Mouse (Mus musculus) forebrain, embryonic 14.5 days (tissue): Measurements from ENCODE around the gene Cd101. TPM values are rescaled to one million over a fixed set of nuclear protein-coding genes. Genes with fewer than 3 reads are reported as not detected.

Experiments used
- ATAC-seq: fragments of 200-750 bp; cut with Nextera tagmentation; 2 replicates; pipeline ENCODE4 v1.8.0; 2017; ENCODE audit warnings: mild to moderate bottlenecking, moderate library complexity
- DNase-seq: peaks from one replicate; pipeline ENCODE4 v3.0.0-alpha.2; 2015; ENCODE audit warnings: low spot score
- H3K27ac ChIP-seq: fragments of 300-500 bp; sonication (generic); 2 replicates; pipeline ENCODE4 v1.5.1; 2014; ENCODE audit warnings: low read depth, mild to moderate bottlenecking, control low read depth, low read length, moderate library complexity
- H3K27me3 ChIP-seq: fragments of 300-500 bp; sonication (generic); replicated peaks from 2 replicates; pipeline ENCODE4 v1.6.1; 2014; ENCODE audit warnings: low read length, control low read depth, mixed read lengths; ENCODE audit not compliant: control insufficient read depth, insufficient read depth
- H3K36me3 ChIP-seq: fragments of 300-500 bp; sonication (generic); 2 replicates; pipeline ENCODE4 v1.6.1; 2014; ENCODE audit warnings: low read length, control low read depth; ENCODE audit not compliant: control insufficient read depth, insufficient read depth
- H3K4me1 ChIP-seq: fragments of 300-500 bp; sonication (generic); 2 replicates; pipeline ENCODE4 v1.6.1; 2014; ENCODE audit warnings: antibody characterized with exemption, low read length, control low read depth; ENCODE audit not compliant: control insufficient read depth, insufficient read depth
- H3K4me2 ChIP-seq: fragments of 300-500 bp; sonication (generic); 2 replicates; pipeline ENCODE4 v1.6.1; 2014; ENCODE audit warnings: mild to moderate bottlenecking, control low read depth, low read length
- H3K4me3 ChIP-seq: fragments of 300-500 bp; sonication (generic); 2 replicates; pipeline ENCODE4 v1.5.1; 2014; ENCODE audit warnings: low read depth, low read length, control low read depth
- H3K9ac ChIP-seq: fragments of 300-500 bp; sonication (generic); 2 replicates; pipeline ENCODE4 v1.6.1; 2014; ENCODE audit warnings: mild to moderate bottlenecking, low read length, control low read depth, moderate library complexity
- H3K9me3 ChIP-seq: fragments of 300-500 bp; sonication (generic); replicated peaks from 2 replicates; pipeline ENCODE4 v1.6.1; 2016; ENCODE audit warnings: low read length, control low read depth, mixed read lengths; ENCODE audit not compliant: control insufficient read depth
- WGBS: fragments of 180-500 bp; shearing (Covaris S2); extraction: QIAGEN DNeasy Blood & Tissue Kit; methylation state at CpG from one replicate; pipeline ENCODE4 v1.1.7; 2014; 5-methylcytosine and 5-hydroxymethylcytosine counted together
- polyA plus RNA-seq: library from polyadenylated mRNA; unstranded; fragments of >200 nt; fragmentation: Nextera tagmentation; extraction: Ambion mirVana; gene quantifications from 2 replicates; pipeline ENCODE4 v1.2.1, GENCODE M21; 2014

Cd101 gene
- polyA plus RNA-seq, 1 experiment from 2014 or later = not detected

DNA sequence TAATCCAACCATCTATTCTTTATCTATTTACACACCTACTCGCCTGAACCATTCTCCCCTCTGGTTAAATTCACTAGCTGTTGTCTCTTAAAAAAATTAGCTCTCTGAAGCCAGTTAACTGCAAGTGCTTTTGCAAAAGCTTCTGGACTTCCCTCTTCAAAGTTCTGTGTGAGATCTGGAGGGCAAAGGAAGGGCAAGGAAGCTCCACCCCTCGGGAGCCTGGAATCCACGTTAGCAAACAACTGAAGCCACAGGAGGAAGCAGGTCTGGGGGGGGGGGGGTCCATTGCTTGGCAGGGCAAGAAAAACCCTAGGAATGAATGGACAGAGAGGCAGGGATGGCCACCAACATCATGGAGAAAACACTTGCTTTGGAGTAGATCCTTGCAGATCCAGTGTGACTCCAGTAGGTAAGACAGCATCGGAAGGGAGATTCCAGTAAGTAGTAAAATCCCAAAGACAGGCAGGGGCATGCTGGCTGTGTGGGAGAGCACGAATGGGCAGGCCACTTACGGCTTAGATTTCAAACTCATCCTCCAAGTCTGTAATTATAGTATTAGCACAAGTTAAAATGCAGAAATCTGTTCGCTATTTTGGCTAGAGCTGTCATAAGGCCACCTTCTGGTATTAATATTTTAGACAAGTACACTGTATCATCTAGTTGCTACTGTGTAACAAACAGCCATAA is 2.2 kb upstream of the Cd101 start:
- WGBS = 73% methylated on average over 7 of the region's 7 CpGs
- H3K4me2 ChIP-seq = no peak overlapping the region
- no peaks in the 10 kb centered on the region for H3K4me1 ChIP-seq
- H3K27ac ChIP-seq = no peak overlapping the region
- no peaks in the 10 kb centered on the region for H3K27me3 ChIP-seq
- H3K9ac ChIP-seq = no peak overlapping the region
- ATAC-seq (no peak), DNase-seq (no peak)
- H3K9me3 ChIP-seq = no peaks in the 10 kb centered on the region
- H3K4me3 ChIP-seq = no peak overlapping the region
- no peaks in the 10 kb centered on the region for H3K36me3 ChIP-seq

DNA sequence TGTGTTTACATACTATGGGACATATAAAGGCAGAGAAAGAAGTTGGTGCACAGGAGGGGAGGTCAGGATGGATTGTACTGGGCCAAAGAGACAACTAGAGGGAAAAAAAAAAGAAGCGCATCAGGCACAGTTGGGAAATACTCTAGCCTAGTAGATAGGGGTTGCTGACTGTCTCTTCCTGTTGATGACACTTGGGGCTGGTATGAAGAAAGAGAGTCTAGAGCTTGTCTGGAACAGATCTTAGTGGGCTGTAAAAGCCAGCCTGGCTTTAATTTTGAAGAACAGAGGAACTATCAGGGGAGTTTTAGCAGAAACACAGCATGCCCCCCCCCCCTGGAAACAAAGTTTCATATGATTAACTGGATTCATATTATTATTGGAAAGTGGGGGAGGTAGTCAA is 1.3 kb upstream of the Cd101 start:
- no peaks in the 10 kb centered on the region for H3K4me1 ChIP-seq
- H3K9ac ChIP-seq = no peak overlapping the region
- DNase-seq (no peak), ATAC-seq (no peak)
- no peak overlapping the region for H3K27ac ChIP-seq
- WGBS = 96% methylated on average over 1 of the region's 1 CpGs
- no peak overlapping the region for H3K4me3 ChIP-seq
- H3K9me3 ChIP-seq = no peaks in the 10 kb centered on the region
- H3K36me3 ChIP-seq = no peaks in the 10 kb centered on the region
- H3K4me2 ChIP-seq = no peak overlapping the region
- H3K27me3 ChIP-seq = no peaks in the 10 kb centered on the region

DNA sequence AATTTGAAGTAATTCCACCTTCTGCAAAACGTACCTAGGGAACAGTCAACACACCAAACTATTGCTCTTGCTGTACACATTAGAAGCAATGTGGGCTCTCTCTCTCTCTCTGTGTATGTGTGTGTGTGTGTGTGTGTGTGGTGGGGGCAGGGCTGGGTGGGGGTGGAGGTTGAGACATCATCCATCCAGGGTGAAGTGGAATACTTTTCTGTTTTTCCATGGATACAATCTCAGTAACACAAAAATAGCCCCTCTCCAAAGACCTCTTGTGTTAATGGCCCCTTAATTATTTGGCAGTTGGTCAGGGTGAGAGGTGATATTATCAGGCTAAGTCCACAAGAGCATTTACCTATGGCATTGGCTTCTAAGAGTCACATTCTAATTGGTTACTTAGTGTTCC is 2.6 kb downstream of the Cd101 start:
- no peak overlapping the region for H3K4me2 ChIP-seq
- H3K36me3 ChIP-seq = no peaks in the 10 kb centered on the region
- H3K9me3 ChIP-seq = no peaks in the 10 kb centered on the region
- H3K27ac ChIP-seq = no peak overlapping the region
- H3K4me3 ChIP-seq = no peak overlapping the region
- no peaks in the 10 kb centered on the region for H3K27me3 ChIP-seq
- no peak overlapping the region for H3K9ac ChIP-seq
- DNase-seq = no peak
- WGBS = 91% methylated on average over 1 of the region's 1 CpGs
- ATAC-seq = no peak
- H3K4me1 ChIP-seq = no peaks in the 10 kb centered on the region

DNA sequence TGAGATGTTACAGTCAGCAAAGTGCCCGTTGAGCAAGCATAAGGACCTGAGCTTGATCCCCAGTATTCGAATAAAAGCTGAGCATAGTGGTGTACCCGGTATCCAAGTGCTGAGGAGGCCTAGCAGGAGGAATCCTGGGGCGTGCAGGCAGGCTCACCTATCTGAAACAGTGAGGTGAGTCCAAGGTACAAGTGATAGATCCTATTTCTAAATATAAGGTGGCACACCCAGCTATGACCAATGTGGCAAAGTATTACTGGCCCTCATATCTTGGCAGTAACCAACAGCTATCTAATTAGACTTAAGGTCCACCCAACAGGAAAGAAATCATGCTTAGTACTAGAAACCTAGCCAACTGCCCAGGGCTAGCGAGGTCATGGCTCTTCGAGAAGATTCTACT is 6.4 kb downstream of the Cd101 start:
- H3K27ac ChIP-seq = no peak overlapping the region
- WGBS = 91% methylated on average over 6 of the region's 6 CpGs

DNA sequence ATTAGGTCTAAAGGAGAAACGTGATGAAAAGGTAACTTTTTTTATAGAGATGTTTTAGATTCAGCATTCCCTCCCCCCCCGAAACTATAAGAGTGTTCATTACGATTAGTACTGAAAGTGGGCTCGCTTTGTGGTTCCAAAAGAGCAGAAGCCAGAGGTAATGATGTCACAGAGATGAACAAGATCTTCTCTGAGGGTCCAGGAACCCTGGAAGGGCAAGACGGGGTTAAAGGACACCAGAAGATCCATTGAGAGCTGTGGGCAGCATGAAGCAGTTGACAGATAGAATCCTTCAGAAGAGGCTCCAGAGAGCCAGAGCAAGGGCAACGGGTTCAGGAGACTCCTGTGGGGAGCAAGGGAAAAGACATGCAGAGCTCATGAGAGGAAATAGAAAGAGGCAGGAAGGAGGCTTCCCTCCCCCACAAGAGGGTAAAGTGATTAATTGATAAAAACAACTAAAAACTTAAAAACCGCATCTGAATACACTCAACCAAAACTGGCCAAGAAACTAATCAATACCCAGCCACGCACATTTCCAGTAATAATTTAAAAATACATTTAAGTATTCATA is 7.8 kb downstream of the Cd101 start:
- 77% methylated on average over 8 of the region's 8 CpGs for WGBS
- no peak for DNase-seq
- Histone ChIP-seq H3K4me1 (no peaks in the 10 kb centered on the region), H3K36me3 (no peaks in the 10 kb centered on the region), H3K27ac (no peak overlapping the region), H3K4me3 (no peak overlapping the region), H3K9me3 (no peaks in the 10 kb centered on the region), H3K27me3 (no peaks in the 10 kb centered on the region), H3K9ac (no peak overlapping the region), H3K4me2 (no peak overlapping the region)
- ATAC-seq = no peak

More for the DNA sequence above, 6.4 kb downstream of the Cd101 start:
- no peaks in the 10 kb centered on the region for H3K4me1 ChIP-seq
- H3K9ac ChIP-seq = no peak overlapping the region
- no peak for ATAC-seq
- no peaks in the 10 kb centered on the region for H3K9me3 ChIP-seq
- H3K27me3 ChIP-seq = no peaks in the 10 kb centered on the region
- H3K4me3 ChIP-seq = no peak overlapping the region
- DNase-seq = no peak
- H3K36me3 ChIP-seq = no peaks in the 10 kb centered on the region
- H3K4me2 ChIP-seq = no peak overlapping the region

- ATAC-seq = no peak
- H3K4me3 ChIP-seq = no peak overlapping the region
- H3K4me2 ChIP-seq = no peak overlapping the region
- H3K9ac ChIP-seq = no peak overlapping the region
- no peak overlapping the region for H3K27ac ChIP-seq
- DNase-seq = no peak
- 91% methylated on average over 5 of the region's 5 CpGs for WGBS
- H3K9me3 ChIP-seq = no peaks in the 10 kb centered on the region
- no peaks in the 10 kb centered on the region for H3K36me3 ChIP-seq
- H3K4me1 ChIP-seq = no peaks in the 10 kb centered on the region
- no peaks in the 10 kb centered on the region for H3K27me3 ChIP-seq
Measured at GRCm38 (mm10) chr3:101021073-101021472, 8.3 kb downstream of the Cd101 start.

GRCm38 (mm10) chr3:101018494-101018893 is 10.9 kb downstream of the Cd101 start:
- Histone ChIP-seq H3K27ac (no peak overlapping the region), H3K36me3 (no peaks in the 10 kb centered on the region), H3K4me3 (no peak overlapping the region), H3K9me3 (no peaks in the 10 kb centered on the region), H3K9ac (no peak overlapping the region), H3K4me1 (peaks cover 12% of the 10 kb centered on the region), H3K4me2 (no peak overlapping the region), H3K27me3 (no peaks in the 10 kb centered on the region)
- ATAC-seq = no peak
- WGBS = 89% methylated on average over 6 of the region's 6 CpGs
- DNase-seq = no peak

GRCm38 (mm10) chr3:101016050-101016449 is 13.3 kb downstream of the Cd101 start:
- peaks cover 16% of the 10 kb centered on the region for H3K4me1 ChIP-seq
- WGBS = 92% methylated on average over 7 of the region's 7 CpGs
- H3K36me3 ChIP-seq = no peaks in the 10 kb centered on the region
- no peaks in the 10 kb centered on the region for H3K27me3 ChIP-seq
- no peak overlapping the region for H3K27ac ChIP-seq
- ATAC-seq (no peak), DNase-seq (no peak)
- no peak overlapping the region for H3K4me2 ChIP-seq
- H3K4me3 ChIP-seq = no peak overlapping the region
- no peaks in the 10 kb centered on the region for H3K9me3 ChIP-seq
- no peak overlapping the region for H3K9ac ChIP-seq

GRCm38 (mm10) chr3:101015254-101015653 is 14.1 kb downstream of the Cd101 start:
- no peak overlapping the region for H3K9ac ChIP-seq
- H3K4me3 ChIP-seq = no peak overlapping the region
- no peaks in the 10 kb centered on the region for H3K36me3 ChIP-seq
- no peaks in the 10 kb centered on the region for H3K9me3 ChIP-seq
- no peak overlapping the region for H3K27ac ChIP-seq
- DNase-seq (peak; percentile 9), ATAC-seq (no peak)
- H3K4me2 ChIP-seq = no peak overlapping the region
- peaks cover 16% of the 10 kb centered on the region for H3K4me1 ChIP-seq
- no peaks in the 10 kb centered on the region for H3K27me3 ChIP-seq
- 44% methylated on average over 4 of the region's 4 CpGs for WGBS
